Comparison of ENCODE assay signal across 23 mouse cellular contexts in genomic region chr10:121412824-121413223, GRCm38 (mm10). TPM values are rescaled to one million over a fixed set of nuclear protein-coding genes. Genes with fewer than 3 reads are reported as not detected.
DNase-seq lines count a peak whose midpoint lies in the region; ATAC-seq and TF ChIP-seq lines count a peak whose summit lies in the region.
"Had no signal": no experiment of that assay in that cellular context is flagged by ENCODE, and none has a peak within 500 bp of the region (broad histone marks: within the 10 kb centered on the region; RNA-seq: fewer than 3 reads in every experiment).

No protein-coding gene starts in this region.

- intact Hi-C loops in heart, postnatal 36 days (cut with DNase I) = no loop called here

- H3K27ac ChIP-seq in heart, postnatal 0 days (ENCODE audit: low read depth) = 0 out of 2 replicates have a peak overlapping the region, but pooled peaks have one; percentile 8
- H3K27ac ChIP-seq in limb, embryonic 13.5 days = no peak overlapping the region
- H3K27ac ChIP-seq in limb, embryonic 10.5 days = no peak overlapping the region
- H3K27ac ChIP-seq: forebrain, embryonic 15.5 days; hindbrain, embryonic 15.5 days; intestine, embryonic 15.5 days; liver, embryonic 12.5 days; macrophage; stomach, postnatal 0 days had no signal

- H3K4me1 ChIP-seq in heart, postnatal 0 days (ENCODE audit: control insufficient read depth, insufficient read depth) = no peaks in the 10 kb centered on the region
- H3K4me1 ChIP-seq in limb, embryonic 13.5 days = peaks cover 4% of the 10 kb centered on the region; the same call in 1 of the 2 replicates
- H3K4me1 ChIP-seq in limb, embryonic 10.5 days = peaks cover 23% of the 10 kb centered on the region
- H3K4me1 ChIP-seq in E14TG2a.4 (replicated peaks; ENCODE audit: low read depth, low read length) = peaks cover 83% of the 10 kb centered on the region
- H3K4me1 ChIP-seq: forebrain, embryonic 15.5 days had no signal

- H3K36me3 ChIP-seq in heart, postnatal 0 days (replicated peaks; ENCODE audit: control insufficient read depth, insufficient read depth, low read length) = peaks cover 63% of the 10 kb centered on the region
- H3K36me3 ChIP-seq in limb, embryonic 13.5 days = peaks cover 52% of the 10 kb centered on the region
- H3K36me3 ChIP-seq in limb, embryonic 10.5 days = peaks cover 65% of the 10 kb centered on the region
- peaks cover 50% of the 10 kb centered on the region for H3K36me3 ChIP-seq in E14TG2a.4 (ENCODE audit: insufficient read depth, low read length)
- H3K36me3 ChIP-seq: forebrain, embryonic 15.5 days; hindbrain, embryonic 15.5 days had no signal

- no peaks in the 10 kb centered on the region for H3K9me3 ChIP-seq in heart, postnatal 0 days (replicated peaks; ENCODE audit: control insufficient read depth, low read length)
- H3K9me3 ChIP-seq in limb, embryonic 13.5 days = no peaks in the 10 kb centered on the region
- no peaks in the 10 kb centered on the region for H3K9me3 ChIP-seq in limb, embryonic 10.5 days (replicated peaks)
- H3K9me3 ChIP-seq in E14TG2a.4 (ENCODE audit: low read length) = no peaks in the 10 kb centered on the region
- H3K9me3 ChIP-seq: forebrain, embryonic 15.5 days; hindbrain, embryonic 15.5 days; intestine, embryonic 15.5 days; liver, embryonic 12.5 days had no signal

- TF ChIP-seq EP300 in heart, postnatal 0 days (IDR thresholded peaks at IDR 0.05; ENCODE audit: low read depth) = no peak

- TF ChIP-seq CTCF in heart, postnatal 0 days (IDR thresholded peaks at IDR 0.05; ENCODE audit: low read depth) = no peak
- TF ChIP-seq CTCF in E14TG2a.4 (conservative IDR thresholded peaks at IDR 0.05; ENCODE audit: low read length) = no peak

- no peak for ATAC-seq in heart, postnatal 0 days (ENCODE audit: insufficient read depth, low read depth)
- no peak for ATAC-seq in limb, embryonic 13.5 days (ENCODE audit: low FRiP score, low read depth)
- ATAC-seq: forebrain, embryonic 15.5 days; intestine, embryonic 15.5 days; liver, embryonic 12.5 days; Patski had no signal

- H3K4me3 ChIP-seq in heart, postnatal 0 days (ENCODE audit: low read depth, low read length) = no peak overlapping the region
- no peak overlapping the region for H3K4me3 ChIP-seq in limb, embryonic 13.5 days
- no peak overlapping the region for H3K4me3 ChIP-seq in limb, embryonic 10.5 days
- H3K4me3 ChIP-seq in E14TG2a.4 (replicated peaks; ENCODE audit: low read length) = peak overlapping the region; percentile 37
- H3K4me3 ChIP-seq: forebrain, embryonic 15.5 days; hindbrain, embryonic 15.5 days; intestine, embryonic 15.5 days; liver, embryonic 12.5 days had no signal

- H3K4me2 ChIP-seq in heart, postnatal 0 days (ENCODE audit: low read depth, low read length) = no peak overlapping the region
- H3K4me2 ChIP-seq in limb, embryonic 13.5 days (replicated peaks) = no peak overlapping the region
- H3K4me2 ChIP-seq: forebrain, embryonic 15.5 days; hindbrain, embryonic 15.5 days; intestine, embryonic 15.5 days; liver, embryonic 12.5 days; midbrain, embryonic 11.5 days had no signal

- H3K27me3 ChIP-seq in heart, postnatal 0 days (ENCODE audit: control insufficient read depth, insufficient read depth, low read length) = no peaks in the 10 kb centered on the region
- H3K27me3 ChIP-seq in limb, embryonic 13.5 days = no peaks in the 10 kb centered on the region
- H3K27me3 ChIP-seq in limb, embryonic 10.5 days (ENCODE audit: low read depth, poor library complexity, severe bottlenecking) = no peaks in the 10 kb centered on the region
- peaks cover 6% of the 10 kb centered on the region; the same call in 1 of the 2 replicates for H3K27me3 ChIP-seq in E14TG2a.4 (ENCODE audit: insufficient read depth, low read length)
- H3K27me3 ChIP-seq: forebrain, embryonic 15.5 days; hindbrain, embryonic 15.5 days; intestine, embryonic 15.5 days; liver, embryonic 12.5 days; Patski had no signal

- DNase-seq in adrenal gland, adult (ENCODE audit: inconsistent age in 2 of 2, low spot score in 1 of 2) = peak; percentile 24 to 50
- DNase-seq in adrenal gland, adult 2 months = no peak
- DNase-seq in heart, postnatal 0 days (ENCODE audit: low spot score) = no peak
- DNase-seq in heart, postnatal 36 days = no peak
- no peak for DNase-seq in limb, embryonic 10.5 days (ENCODE audit: low spot score)
- no peak for DNase-seq in layer of hippocampus, postnatal 36 days
- DNase-seq: adrenal gland, postnatal 25 days; cerebellum, adult 18-20 months; cerebellum, postnatal 25 days; embryo, embryonic 11 days; gastrocnemius, postnatal 36 days; left cerebral cortex, postnatal 4 days; right cerebral cortex, postnatal 4 days had no signal

- WGBS in heart, postnatal 0 days = 82% methylated on average over 17 of the region's 17 CpGs
- WGBS in limb, embryonic 13.5 days = 87% methylated on average over 17 of the region's 17 CpGs
- WGBS in limb, embryonic 10.5 days = 90% methylated on average over 17 of the region's 17 CpGs

- H3K9ac ChIP-seq in heart, postnatal 0 days (replicated peaks; ENCODE audit: low read depth, low read length) = no peak overlapping the region
- 0 out of 2 replicates have a peak overlapping the region, but pooled peaks have one; percentile 13 for H3K9ac ChIP-seq in limb, embryonic 13.5 days
- H3K9ac ChIP-seq: forebrain, embryonic 15.5 days; hindbrain, embryonic 15.5 days; intestine, embryonic 15.5 days; liver, embryonic 12.5 days had no signal

RNA-seq across cellular contexts. Expression of gene Gns, which starts 47.9 kb away (rescaled TPM):
- 100 to 1,000 TPM; 169 to 240 TPM for total RNA-seq in adrenal gland, adult 2 months (2021)
- 657 and 731 TPM in 2 replicates for polyA plus RNA-seq in adrenal gland, adult 2 months (2012; rRNA removed)
- 50.4 and 57.5 TPM in 2 replicates for total RNA-seq in heart, postnatal 0 days (2014; rRNA removed; ENCODE audit: low replicate concordance)
- polyA plus RNA-seq in heart, postnatal 0 days (2015; fragmentation: Nextera tagmentation; extraction: Ambion mirVana) = 25.2 and 26.1 TPM in 2 replicates
- 10 to 100 TPM; 82.1 to 83.5 TPM for total RNA-seq in heart, postnatal 36 days (2021)
- 42.6 and 45.8 TPM in 2 replicates for polyA plus RNA-seq in limb, embryonic 13.5 days (2015; fragmentation: Nextera tagmentation; extraction: Ambion mirVana)
- 29.5 and 35.6 TPM in 2 replicates for polyA plus RNA-seq in limb, embryonic 10.5 days (2016; fragmentation: Nextera tagmentation; extraction: Ambion mirVana)
- 10 to 100 TPM; 77.8 to 80.3 TPM for total RNA-seq in layer of hippocampus, postnatal 36 days (2021)

Comparison
In these comparisons a context has a peak if more than half of its experiments do, and no peak if none do; other contexts are left out.
1. DNase-seq: peak in adrenal gland, adult (2 of 2); none in adrenal gland, adult 2 months (single experiment), heart, postnatal 0 days (single experiment), heart, postnatal 36 days (0 of 2), limb, embryonic 10.5 days (single experiment) and layer of hippocampus, postnatal 36 days (0 of 2).